In the genomic region with DNA sequence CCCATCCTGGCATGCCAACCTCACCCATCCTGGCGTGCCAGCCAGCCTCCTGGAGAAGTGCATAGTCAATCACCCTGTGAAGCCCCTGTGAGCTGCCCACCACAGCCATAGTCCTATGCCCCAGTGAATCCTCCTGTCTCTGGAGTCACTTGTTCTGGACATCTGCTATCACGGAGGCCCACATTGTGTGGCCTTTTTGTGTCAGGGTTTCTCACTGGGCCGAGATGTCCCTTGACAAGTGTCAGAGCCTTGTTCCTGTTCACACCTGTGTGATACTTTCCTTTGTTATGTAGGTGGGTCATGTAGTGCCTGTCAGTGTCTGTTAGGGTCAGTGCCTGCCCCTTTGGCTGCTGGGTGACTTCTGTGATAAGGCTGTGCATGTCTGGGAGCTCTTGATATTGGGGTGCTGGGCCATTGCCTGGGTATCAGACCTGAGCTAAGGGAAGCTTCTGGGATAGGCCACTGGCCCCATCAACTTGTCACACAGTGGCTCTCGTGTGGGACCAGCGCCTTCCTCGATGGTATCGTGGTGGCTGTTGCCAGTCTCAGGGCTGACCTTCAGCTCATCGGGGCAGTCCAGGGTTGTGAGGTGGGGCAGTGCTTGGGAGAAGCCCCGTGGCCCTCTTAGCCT, we compare ENCODE assay signal across 18 mouse cellular contexts. TPM values are rescaled to one million over a fixed set of nuclear protein-coding genes. Genes with fewer than 3 reads are reported as not detected.
A peak's percentile ranks its signal among the peaks of the same experiment; 100 is the strongest.
DNase-seq lines count a peak whose midpoint lies in the region; ATAC-seq and TF ChIP-seq lines count a peak whose summit lies in the region.
"Had no signal": no experiment of that assay in that cellular context is flagged by ENCODE, and none has a peak within 500 bp of the region (broad histone marks: within the 10 kb centered on the region; RNA-seq: fewer than 3 reads in every experiment).

No protein-coding gene starts in this region.

- 87% methylated on average over 9 of the region's 9 CpGs for WGBS in heart, embryonic 12.5 days
- 96% methylated on average over 9 of the region's 9 CpGs for WGBS in midbrain, postnatal 0 days
- 92% methylated on average over 9 of the region's 9 CpGs for WGBS in midbrain, embryonic 15.5 days
- 77% methylated on average over 9 of the region's 9 CpGs for WGBS in liver, embryonic 11.5 days

- no peak for DNase-seq in heart, postnatal 25 days (ENCODE audit: low spot score)
- DNase-seq in midbrain, postnatal 0 days (ENCODE audit: low spot score) = no peak
- DNase-seq in liver, embryonic 11.5 days (ENCODE audit: low spot score) = peak; percentile 32
- DNase-seq in spleen, postnatal 4 days (ENCODE audit: low spot score in 2 of 2) = peak; percentile 55 to 72
- DNase-seq in layer of hippocampus, postnatal 25 days (ENCODE audit: extremely low spot score in 1 of 2, low spot score in 1 of 2) = no peak
- DNase-seq: adrenal gland, postnatal 25 days; cerebellum, postnatal 36 days; gastrocnemius, postnatal 10 days; layer of hippocampus, adult 9-11 months; lung, adult 2 months; right cerebral cortex, postnatal 14 days; thymus, postnatal 4 days had no signal

- no peak overlapping the region for H3K4me2 ChIP-seq in heart, embryonic 12.5 days
- H3K4me2 ChIP-seq in midbrain, postnatal 0 days (ENCODE audit: low read depth, low read length, poor library complexity, severe bottlenecking) = no peak overlapping the region
- no peak overlapping the region for H3K4me2 ChIP-seq in midbrain, embryonic 15.5 days
- peak overlapping the region; percentile 41 for H3K4me2 ChIP-seq in liver, embryonic 11.5 days
- H3K4me2 ChIP-seq: embryonic facial prominence, embryonic 12.5 days; forebrain, embryonic 13.5 days had no signal

- ATAC-seq in heart, embryonic 12.5 days (ENCODE audit: insufficient number of reproducible peaks, low FRiP score) = peak; percentile 10; the same call in 1 of the 2 replicates
- ATAC-seq in midbrain, postnatal 0 days (ENCODE audit: low FRiP score) = no peak
- ATAC-seq in midbrain, embryonic 15.5 days (replicated peaks) = no peak
- ATAC-seq in liver, embryonic 11.5 days (replicated peaks; ENCODE audit: low FRiP score) = peak; percentile 81
- ATAC-seq: forebrain, embryonic 13.5 days; inflammation-experienced regulatory T-cells, adult 6 months had no signal

- no peak overlapping the region for H3K27ac ChIP-seq in heart, embryonic 12.5 days (ENCODE audit: poor library complexity, severe bottlenecking)
- H3K27ac ChIP-seq in midbrain, postnatal 0 days (ENCODE audit: low read depth, low read length) = no peak overlapping the region
- no peak overlapping the region for H3K27ac ChIP-seq in midbrain, embryonic 15.5 days
- peak overlapping the region; percentile 54; the same call in 1 of the 2 replicates for H3K27ac ChIP-seq in liver, embryonic 11.5 days (ENCODE audit: low read depth, low read length)
- H3K27ac ChIP-seq: embryonic facial prominence, embryonic 12.5 days; forebrain, embryonic 13.5 days; macrophage had no signal

- TF ChIP-seq CTCF in midbrain, postnatal 0 days (IDR thresholded peaks at IDR 0.05) = no peak

- H3K9ac ChIP-seq in heart, embryonic 12.5 days = no peak overlapping the region
- peak overlapping the region; percentile 39; the same call in 1 of the 2 replicates for H3K9ac ChIP-seq in midbrain, postnatal 0 days (replicated peaks; ENCODE audit: low read length, poor library complexity, severe bottlenecking)
- no peak overlapping the region for H3K9ac ChIP-seq in midbrain, embryonic 15.5 days
- H3K9ac ChIP-seq in liver, embryonic 11.5 days (ENCODE audit: low read depth, low read length) = peak overlapping the region; percentile 42
- H3K9ac ChIP-seq: embryonic facial prominence, embryonic 12.5 days; forebrain, embryonic 13.5 days had no signal

- intact Hi-C loops in heart, postnatal 25 days (cut with DNase I) = no loop called here

- no peak overlapping the region for H3K4me3 ChIP-seq in heart, embryonic 12.5 days
- no peak overlapping the region for H3K4me3 ChIP-seq in midbrain, postnatal 0 days (ENCODE audit: low read depth, low read length)
- H3K4me3 ChIP-seq in midbrain, embryonic 15.5 days = no peak overlapping the region
- no peak overlapping the region; the same call in 1 of the 2 replicates for H3K4me3 ChIP-seq in liver, embryonic 11.5 days (ENCODE audit: low read depth, low read length)
- H3K4me3 ChIP-seq: embryonic facial prominence, embryonic 12.5 days; forebrain, embryonic 13.5 days had no signal

- H3K4me1 ChIP-seq in heart, embryonic 12.5 days (replicated peaks) = peaks cover 27% of the 10 kb centered on the region
- H3K4me1 ChIP-seq in midbrain, postnatal 0 days (ENCODE audit: insufficient read depth, low read length) = no peaks in the 10 kb centered on the region
- peaks cover 10% of the 10 kb centered on the region for H3K4me1 ChIP-seq in midbrain, embryonic 15.5 days
- H3K4me1 ChIP-seq in liver, embryonic 11.5 days (replicated peaks; ENCODE audit: control insufficient read depth, insufficient read depth, low read length) = peaks cover 29% of the 10 kb centered on the region

- H3K9me3 ChIP-seq in heart, embryonic 12.5 days (replicated peaks) = no peaks in the 10 kb centered on the region
- H3K9me3 ChIP-seq in midbrain, postnatal 0 days (ENCODE audit: low read length) = no peaks in the 10 kb centered on the region
- no peaks in the 10 kb centered on the region for H3K9me3 ChIP-seq in midbrain, embryonic 15.5 days
- no peaks in the 10 kb centered on the region for H3K9me3 ChIP-seq in liver, embryonic 11.5 days (ENCODE audit: control insufficient read depth, low read length)
- H3K9me3 ChIP-seq: embryonic facial prominence, embryonic 12.5 days; forebrain, embryonic 13.5 days had no signal

- no peaks in the 10 kb centered on the region for H3K27me3 ChIP-seq in heart, embryonic 12.5 days (replicated peaks)
- no peaks in the 10 kb centered on the region for H3K27me3 ChIP-seq in midbrain, postnatal 0 days (ENCODE audit: insufficient read depth, low read length)
- H3K27me3 ChIP-seq in midbrain, embryonic 15.5 days (replicated peaks) = no peaks in the 10 kb centered on the region
- H3K27me3 ChIP-seq in liver, embryonic 11.5 days (replicated peaks; ENCODE audit: control insufficient read depth, insufficient read depth, low read length) = no peaks in the 10 kb centered on the region
- H3K27me3 ChIP-seq: embryonic facial prominence, embryonic 12.5 days; forebrain, embryonic 13.5 days had no signal

- peaks cover 88% of the 10 kb centered on the region for H3K36me3 ChIP-seq in heart, embryonic 12.5 days
- H3K36me3 ChIP-seq in midbrain, postnatal 0 days (ENCODE audit: insufficient read depth, low read length) = peaks cover 44% of the 10 kb centered on the region
- peaks cover 38% of the 10 kb centered on the region for H3K36me3 ChIP-seq in midbrain, embryonic 15.5 days (replicated peaks)
- peaks cover 73% of the 10 kb centered on the region for H3K36me3 ChIP-seq in liver, embryonic 11.5 days (ENCODE audit: control insufficient read depth, insufficient read depth, low read length)

RNA-seq across cellular contexts. Expression of gene Stk11, which starts 8.4 kb away (rescaled TPM):
- 10.8 and 13.8 TPM in 2 replicates for polyA plus RNA-seq in heart, embryonic 12.5 days (2016; fragmentation: Nextera tagmentation; extraction: Ambion mirVana)
- 100 to 1,000 TPM; 133 to 138 TPM for total RNA-seq in heart, postnatal 25 days (2021)
- 84.0 and 97.3 TPM in 2 replicates for total RNA-seq in midbrain, postnatal 0 days (2014; rRNA removed)
- polyA plus RNA-seq in midbrain, postnatal 0 days (2015; fragmentation: Nextera tagmentation; extraction: Ambion mirVana) = 12.3 and 12.4 TPM in 2 replicates
- 19.6 and 20.5 TPM in 2 replicates for polyA plus RNA-seq in midbrain, embryonic 15.5 days (2015; fragmentation: Nextera tagmentation; extraction: Ambion mirVana)
- polyA plus RNA-seq in liver, embryonic 11.5 days (2014; fragmentation: Nextera tagmentation; extraction: Ambion mirVana) = 25.1 and 33.5 TPM in 2 replicates
- total RNA-seq in layer of hippocampus, postnatal 25 days (2021) = 10 to 100 TPM; 89.1 to 94.3 TPM

RNA-seq across cellular contexts. Expression of gene Atp5d, which starts 14.4 kb away (rescaled TPM):
- 827 and 861 TPM in 2 replicates for polyA plus RNA-seq in heart, embryonic 12.5 days (2016; fragmentation: Nextera tagmentation; extraction: Ambion mirVana)
- total RNA-seq in heart, postnatal 25 days (2021) = 1,000 to 10,000 TPM; 1,252 to 1,264 TPM
- 231 and 259 TPM in 2 replicates for total RNA-seq in midbrain, postnatal 0 days (2014; rRNA removed)
- 607 and 661 TPM in 2 replicates for polyA plus RNA-seq in midbrain, postnatal 0 days (2015; fragmentation: Nextera tagmentation; extraction: Ambion mirVana)
- polyA plus RNA-seq in midbrain, embryonic 15.5 days (2015; fragmentation: Nextera tagmentation; extraction: Ambion mirVana) = 444 and 468 TPM in 2 replicates
- 482 and 514 TPM in 2 replicates for polyA plus RNA-seq in liver, embryonic 11.5 days (2014; fragmentation: Nextera tagmentation; extraction: Ambion mirVana)
- 100 to 1,000 TPM; 338 to 391 TPM for total RNA-seq in layer of hippocampus, postnatal 25 days (2021)

RNA-seq across cellular contexts. Expression of gene Cbarp, which starts 16.6 kb away (rescaled TPM):
- 1.7 and 3.6 TPM in 2 replicates for polyA plus RNA-seq in heart, embryonic 12.5 days (2016; fragmentation: Nextera tagmentation; extraction: Ambion mirVana)
- 1 to 10 TPM; 2.4 to 3.1 TPM for total RNA-seq in heart, postnatal 25 days (2021)
- total RNA-seq in midbrain, postnatal 0 days (2014; rRNA removed) = 273 and 276 TPM in 2 replicates
- polyA plus RNA-seq in midbrain, postnatal 0 days (2015; fragmentation: Nextera tagmentation; extraction: Ambion mirVana) = 120 and 121 TPM in 2 replicates
- polyA plus RNA-seq in midbrain, embryonic 15.5 days (2015; fragmentation: Nextera tagmentation; extraction: Ambion mirVana) = 65.7 and 66.9 TPM in 2 replicates
- polyA plus RNA-seq in liver, embryonic 11.5 days (2014; fragmentation: Nextera tagmentation; extraction: Ambion mirVana) = 2.8 and 3.1 TPM in 2 replicates
- total RNA-seq in layer of hippocampus, postnatal 25 days (2021) = 100 to 1,000 TPM; 399 to 401 TPM

RNA-seq across cellular contexts. Expression of gene Sbno2, which starts 18.7 kb away (rescaled TPM):
- 13.0 and 14.6 TPM in 2 replicates for polyA plus RNA-seq in heart, embryonic 12.5 days (2016; fragmentation: Nextera tagmentation; extraction: Ambion mirVana)
- 10 to 100 TPM; 11.0 to 11.6 TPM for total RNA-seq in heart, postnatal 25 days (2021)
- total RNA-seq in midbrain, postnatal 0 days (2014; rRNA removed) = 24.3 TPM in 2 replicates
- 7.6 TPM in 2 replicates for polyA plus RNA-seq in midbrain, postnatal 0 days (2015; fragmentation: Nextera tagmentation; extraction: Ambion mirVana)
- 13.8 and 16.8 TPM in 2 replicates for polyA plus RNA-seq in midbrain, embryonic 15.5 days (2015; fragmentation: Nextera tagmentation; extraction: Ambion mirVana)
- 17.7 and 19.2 TPM in 2 replicates for polyA plus RNA-seq in liver, embryonic 11.5 days (2014; fragmentation: Nextera tagmentation; extraction: Ambion mirVana)
- 10 to 100 TPM; 14.5 to 22.0 TPM for total RNA-seq in layer of hippocampus, postnatal 25 days (2021)

RNA-seq across cellular contexts. Expression of gene Midn, which starts 24.0 kb away (rescaled TPM):
- polyA plus RNA-seq in heart, embryonic 12.5 days (2016; fragmentation: Nextera tagmentation; extraction: Ambion mirVana) = 25.9 and 28.9 TPM in 2 replicates
- 100 to 1,000 TPM in 1 of 2 experiments, 10 to 100 TPM in 1; 92.1 to 120 TPM for total RNA-seq in heart, postnatal 25 days (2021)
- total RNA-seq in midbrain, postnatal 0 days (2014; rRNA removed) = 114 and 143 TPM in 2 replicates
- polyA plus RNA-seq in midbrain, postnatal 0 days (2015; fragmentation: Nextera tagmentation; extraction: Ambion mirVana) = 16.3 and 17.2 TPM in 2 replicates
- polyA plus RNA-seq in midbrain, embryonic 15.5 days (2015; fragmentation: Nextera tagmentation; extraction: Ambion mirVana) = 29.5 and 29.9 TPM in 2 replicates
- polyA plus RNA-seq in liver, embryonic 11.5 days (2014; fragmentation: Nextera tagmentation; extraction: Ambion mirVana) = 19.2 and 20.1 TPM in 2 replicates
- total RNA-seq in layer of hippocampus, postnatal 25 days (2021) = 10 to 100 TPM; 61.4 to 82.4 TPM

Comparison
In these comparisons a context has a peak if more than half of its experiments do, and no peak if none do; other contexts are left out.
1. H3K9ac ChIP-seq: peak in midbrain, postnatal 0 days (single experiment) and liver, embryonic 11.5 days (single experiment); none in heart, embryonic 12.5 days (single experiment) and midbrain, embryonic 15.5 days (single experiment).
2. ATAC-seq: peak in heart, embryonic 12.5 days (single experiment) and liver, embryonic 11.5 days (single experiment); none in midbrain, postnatal 0 days (single experiment) and midbrain, embryonic 15.5 days (single experiment).
3. DNase-seq: peak in liver, embryonic 11.5 days (single experiment) and spleen, postnatal 4 days (2 of 2); none in heart, postnatal 25 days (single experiment), midbrain, postnatal 0 days (single experiment) and layer of hippocampus, postnatal 25 days (0 of 2).
4. RNA of gene Cbarp, which starts 16.6 kb away (polyA plus RNA-seq): 120 to 121 TPM in midbrain, postnatal 0 days and 65.7 to 66.9 TPM in midbrain, embryonic 15.5 days; 2.8 to 3.1 TPM in liver, embryonic 11.5 days and 1.7 to 3.6 TPM in heart, embryonic 12.5 days; every median in the first group is over 10 times any median in the second.